Mouse (Mus musculus) lung, embryonic 15.5 days (tissue): Measurements from ENCODE around the gene 1700020D05Rik. TPM values are rescaled to one million over a fixed set of nuclear protein-coding genes. Genes with fewer than 3 reads are reported as not detected.
A peak's percentile ranks its signal among the peaks of the same experiment; 100 is the strongest.

Experiments used
- ATAC-seq: fragments of 200-750 bp; cut with Nextera tagmentation; 2 replicates; pipeline ENCODE4 v1.8.0; 2017; ENCODE audit warnings: moderate number of reproducible peaks, borderline replicate concordance; ENCODE audit not compliant: low FRiP score, low TSS enrichment; ENCODE audit errors: extremely low read depth
- H3K27ac ChIP-seq: fragments of 300-500 bp; sonication (generic); 2 replicates; pipeline ENCODE4 v1.5.1; 2015; ENCODE audit warnings: moderate library complexity, mild to moderate bottlenecking, inconsistent platforms
- H3K27me3 ChIP-seq: fragments of 300-500 bp; sonication (generic); 2 replicates; pipeline ENCODE4 v1.6.1; 2015; ENCODE audit warnings: inconsistent platforms
- H3K36me3 ChIP-seq: fragments of 300-500 bp; sonication (generic); 2 replicates; pipeline ENCODE4 v1.6.1; 2015; ENCODE audit warnings: inconsistent platforms
- H3K4me1 ChIP-seq: fragments of 300-500 bp; sonication (generic); 2 replicates; pipeline ENCODE4 v1.6.1; 2015; ENCODE audit warnings: inconsistent platforms
- H3K4me2 ChIP-seq: fragments of 300-500 bp; sonication (generic); 2 replicates; pipeline ENCODE4 v1.6.1; 2015; ENCODE audit warnings: inconsistent platforms, mild to moderate bottlenecking, moderate library complexity
- H3K4me3 ChIP-seq: fragments of 300-500 bp; sonication (generic); 2 replicates; pipeline ENCODE4 v1.5.1; 2015; ENCODE audit warnings: mild to moderate bottlenecking, inconsistent platforms
- H3K9ac ChIP-seq: fragments of 300-500 bp; sonication (generic); 2 replicates; pipeline ENCODE4 v1.6.1; 2015; ENCODE audit warnings: inconsistent platforms
- H3K9me3 ChIP-seq: fragments of 300-500 bp; sonication (generic); 2 replicates; pipeline ENCODE4 v1.6.1; 2016; ENCODE audit warnings: inconsistent platforms
- WGBS: fragments of 180-500 bp; shearing (Covaris S2); methylation state at CpG from one replicate; pipeline ENCODE4 v1.1.7; 2015; 5-methylcytosine and 5-hydroxymethylcytosine counted together
- polyA plus RNA-seq: library from polyadenylated mRNA; unstranded; fragments of >200 nt; fragmentation: Nextera tagmentation; extraction: Ambion mirVana; gene quantifications from 2 replicates; pipeline ENCODE4 v1.2.1, GENCODE M21; 2015

1700020D05Rik gene
- polyA plus RNA-seq, 1 experiment from 2014 or later: 0.20 TPM

- 39% methylated on average over 5 of the region's 5 CpGs for WGBS
Observed at GRCm38 (mm10) chr19:5468374-5468773, 35.2 kb downstream of the 1700020D05Rik start, which contains the start of gene Ctsw. TSS of gene Ctsw (minus strand) at chr19:5468507.

GRCm38 (mm10) chr19:5466916-5467500, 36.6 kb downstream of the 1700020D05Rik start:
- WGBS: 86% methylated on average over 6 of the region's 6 CpGs
- Histone ChIP-seq H3K36me3 (peaks cover 42% of the 10 kb centered on the region), H3K9me3 (no peaks in the 10 kb centered on the region), H3K4me1 (peaks cover 17% of the 10 kb centered on the region), H3K4me3 (no peak overlapping the region), H3K27ac (no peak overlapping the region), H3K9ac (no peak overlapping the region), H3K27me3 (no peaks in the 10 kb centered on the region), H3K4me2 (no peak overlapping the region)
- ATAC-seq: no peak

More at GRCm38 (mm10) chr19:5468374-5468773, 35.2 kb downstream of the 1700020D05Rik start, which contains the start of gene Ctsw:
- Histone ChIP-seq H3K27ac (no peak within 1 kb of the TSS), H3K9ac (no peak within 1 kb of the TSS), H3K27me3 (no peaks in the 10 kb centered on the region), H3K9me3 (no peaks in the 10 kb centered on the region), H3K4me2 (no peak within 1 kb of the TSS), H3K4me1 (peaks cover 15% of the 10 kb centered on the region), H3K36me3 (peaks cover 30% of the 10 kb centered on the region), H3K4me3 (no peak within 1 kb of the TSS)
- ATAC-seq: no peak

GRCm38 (mm10) chr19:5465037-5465436, 38.5 kb downstream of the 1700020D05Rik start:
- Histone ChIP-seq H3K36me3 (peaks cover 47% of the 10 kb centered on the region), H3K4me2 (no peak overlapping the region), H3K9ac (no peak overlapping the region), H3K27me3 (no peaks in the 10 kb centered on the region), H3K4me1 (peaks cover 30% of the 10 kb centered on the region), H3K9me3 (no peaks in the 10 kb centered on the region), H3K4me3 (no peak overlapping the region), H3K27ac (no peak overlapping the region)
- no peak for ATAC-seq
- WGBS: 93% methylated on average over 8 of the region's 8 CpGs

- Histone ChIP-seq H3K27ac (peak overlapping the region; percentile 49; the same call in 1 of the 2 replicates), H3K4me1 (peaks cover 34% of the 10 kb centered on the region), H3K9me3 (no peaks in the 10 kb centered on the region), H3K4me2 (peak overlapping the region; percentile 28), H3K27me3 (no peaks in the 10 kb centered on the region), H3K9ac (peak overlapping the region; percentile 31; the same call in 1 of the 2 replicates), H3K36me3 (peaks cover 47% of the 10 kb centered on the region), H3K4me3 (peak overlapping the region; percentile 12; the same call in 1 of the 2 replicates)
- 33% methylated on average over 15 of the region's 15 CpGs for WGBS
- 0 out of 2 replicates have a peak, but pooled peaks have one; percentile 13 for ATAC-seq
Observed at GRCm38 (mm10) chr19:5463791-5464562, 39.6 kb downstream of the 1700020D05Rik start.

- Histone ChIP-seq H3K9me3 (no peaks in the 10 kb centered on the region), H3K36me3 (peaks cover 47% of the 10 kb centered on the region), H3K9ac (no peak overlapping the region), H3K27me3 (no peaks in the 10 kb centered on the region), H3K4me3 (no peak overlapping the region), H3K27ac (no peak overlapping the region), H3K4me2 (no peak overlapping the region), H3K4me1 (peaks cover 33% of the 10 kb centered on the region)
- 87% methylated on average over 9 of the region's 9 CpGs for WGBS
- no peak for ATAC-seq
Observed at GRCm38 (mm10) chr19:5463212-5463611, 40.4 kb downstream of the 1700020D05Rik start.

- no peaks in the 10 kb centered on the region for H3K9me3 ChIP-seq
- H3K4me3 ChIP-seq: peak overlapping the region; percentile 65
- H3K27ac ChIP-seq: no peak overlapping the region
- 75% methylated on average over 6 of the region's 6 CpGs for WGBS
- H3K36me3 ChIP-seq: peaks cover 38% of the 10 kb centered on the region
- peak overlapping the region; percentile 67; the same call in 1 of the 2 replicates for H3K9ac ChIP-seq
- H3K4me2 ChIP-seq: peak overlapping the region; percentile 85
- H3K27me3 ChIP-seq: no peaks in the 10 kb centered on the region
- peaks cover 40% of the 10 kb centered on the region for H3K4me1 ChIP-seq
- no peak for ATAC-seq
Observed at GRCm38 (mm10) chr19:5461411-5461810, 42.2 kb downstream of the 1700020D05Rik start.

- H3K4me2 ChIP-seq: peak within 1 kb of the TSS; percentile 85
- H3K4me1 ChIP-seq: peaks cover 50% of the 10 kb centered on the region
- H3K4me3 ChIP-seq: peak within 1 kb of the TSS; percentile 65
- H3K27ac ChIP-seq: peak within 1 kb of the TSS; percentile 46; the same call in 1 of the 2 replicates
- peak; percentile 46; the same call in 1 of the 2 replicates for ATAC-seq
- WGBS: under 1% methylated on average over 32 of the region's 32 CpGs
- no peaks in the 10 kb centered on the region for H3K9me3 ChIP-seq
- H3K27me3 ChIP-seq: no peaks in the 10 kb centered on the region
- H3K36me3 ChIP-seq: peaks cover 28% of the 10 kb centered on the region
- H3K9ac ChIP-seq: peak within 1 kb of the TSS; percentile 67
Observed at GRCm38 (mm10) chr19:5460465-5460911, 43.1 kb downstream of the 1700020D05Rik start, which contains the start of gene Fibp. TSS of gene Fibp (plus strand) at chr19:5460615.

GRCm38 (mm10) chr19:5459896-5460295, 43.7 kb downstream of the 1700020D05Rik start:
- Histone ChIP-seq H3K4me2 (peak overlapping the region; percentile 85), H3K9ac (peak overlapping the region; percentile 67), H3K27ac (no peak overlapping the region), H3K36me3 (peaks cover 22% of the 10 kb centered on the region; the same call in 1 of the 2 replicates), H3K9me3 (no peaks in the 10 kb centered on the region), H3K4me1 (peaks cover 56% of the 10 kb centered on the region), H3K4me3 (peak overlapping the region; percentile 65), H3K27me3 (no peaks in the 10 kb centered on the region)
- ATAC-seq: no peak
- 19% methylated on average over 3 of the region's 3 CpGs for WGBS

- ATAC-seq: no peak
- H3K9ac ChIP-seq: no peak overlapping the region
- H3K4me1 ChIP-seq: peaks cover 53% of the 10 kb centered on the region
- no peaks in the 10 kb centered on the region for H3K9me3 ChIP-seq
- H3K4me2 ChIP-seq: no peak overlapping the region
- no peak overlapping the region for H3K27ac ChIP-seq
- H3K36me3 ChIP-seq: peaks cover 26% of the 10 kb centered on the region; the same call in 1 of the 2 replicates
- 65% methylated on average over 7 of the region's 7 CpGs for WGBS
- no peak overlapping the region for H3K4me3 ChIP-seq
- no peaks in the 10 kb centered on the region for H3K27me3 ChIP-seq
Observed at GRCm38 (mm10) chr19:5459019-5459418, 44.6 kb downstream of the 1700020D05Rik start.

- Histone ChIP-seq H3K27me3 (no peaks in the 10 kb centered on the region), H3K36me3 (peaks cover 18% of the 10 kb centered on the region; the same call in 1 of the 2 replicates), H3K9me3 (no peaks in the 10 kb centered on the region), H3K4me2 (peak within 1 kb of the TSS; percentile 82), H3K4me1 (peaks cover 45% of the 10 kb centered on the region), H3K4me3 (peak within 1 kb of the TSS; percentile 71), H3K27ac (peak within 1 kb of the TSS; percentile 92), H3K9ac (peak within 1 kb of the TSS; percentile 79)
- no peak for ATAC-seq
- 10% methylated on average over 14 of the region's 14 CpGs for WGBS
Observed at GRCm38 (mm10) chr19:5457746-5458442, 45.7 kb downstream of the 1700020D05Rik start, which contains the start of gene Ccdc85b. TSS of gene Ccdc85b (minus strand) at chr19:5457894.
